Comparison of ENCODE assay signal across 8 mouse cellular contexts in genomic region chr5:149229619-149230339, GRCm38 (mm10). TPM values are rescaled to one million over a fixed set of nuclear protein-coding genes. Genes with fewer than 3 reads are reported as not detected.
A peak's percentile ranks its signal among the peaks of the same experiment; 100 is the strongest.
DNase-seq lines count a peak whose midpoint lies in the region; ATAC-seq lines count a peak whose summit lies in the region.

No protein-coding gene starts in this region.

- H3K4me1 ChIP-seq in heart, embryonic 10.5 days, result peaks cover 6% of the 10 kb centered on the region; the same call in 1 of the 2 replicates
- peaks cover 3% of the 10 kb centered on the region for H3K4me1 ChIP-seq in heart, embryonic 15.5 days (replicated peaks)

- H3K4me2 ChIP-seq in heart, embryonic 15.5 days, result peak overlapping the region; percentile 55

- no peaks in the 10 kb centered on the region for H3K36me3 ChIP-seq in heart, embryonic 10.5 days
- no peaks in the 10 kb centered on the region for H3K36me3 ChIP-seq in heart, embryonic 15.5 days

- DNase-seq in heart, embryonic 10.5 days (ENCODE audit: low spot score), result no peak
- no peak for DNase-seq in heart, adult 8-10 months (ENCODE audit: low spot score)
- peak; percentile 55 for DNase-seq in ES-CJ7 (ENCODE audit: low read depth, low spot score)
- peak; percentile 16 for DNase-seq in lung, postnatal 10 days
- DNase-seq in adrenal gland, postnatal 36 days, result no peak
- no peak for DNase-seq in ovary, postnatal 14 days (ENCODE audit: low spot score)

- peak; percentile 20; the same call in 1 of the 2 replicates for ATAC-seq in heart, embryonic 15.5 days (replicated peaks; ENCODE audit: insufficient number of reproducible peaks, insufficient read depth, low FRiP score, low read depth)
- no peak for ATAC-seq in monocyte, adult 5-6 weeks (replicated peaks; ENCODE audit: insufficient number of reproducible peaks, low FRiP score, low TSS enrichment, poor library complexity, severe bottlenecking)

- peak overlapping the region; percentile 66 for H3K4me3 ChIP-seq in heart, embryonic 10.5 days
- H3K4me3 ChIP-seq in heart, embryonic 15.5 days, result peak overlapping the region; percentile 54

- peak overlapping the region; percentile 95 for H3K27ac ChIP-seq in heart, embryonic 10.5 days
- H3K27ac ChIP-seq in heart, embryonic 15.5 days, result peak overlapping the region; percentile 86

- WGBS in heart, embryonic 10.5 days, result 73% methylated on average over 18 of the region's 18 CpGs
- WGBS in heart, embryonic 15.5 days, result 79% methylated on average over 18 of the region's 18 CpGs

- H3K27me3 ChIP-seq in heart, embryonic 10.5 days (ENCODE audit: insufficient read depth, poor library complexity, severe bottlenecking), result no peaks in the 10 kb centered on the region
- no peaks in the 10 kb centered on the region for H3K27me3 ChIP-seq in heart, embryonic 15.5 days

- no peaks in the 10 kb centered on the region for H3K9me3 ChIP-seq in heart, embryonic 10.5 days
- H3K9me3 ChIP-seq in heart, embryonic 15.5 days (replicated peaks), result no peaks in the 10 kb centered on the region

- peak overlapping the region; percentile 35 for H3K9ac ChIP-seq in heart, embryonic 15.5 days

RNA-seq across cellular contexts. Expression of gene Alox5ap, which starts 34.8 kb away (rescaled TPM):
- 4.3 and 4.5 TPM in 2 replicates for polyA plus RNA-seq in heart, embryonic 10.5 days (2016; fragmentation: Nextera tagmentation; extraction: Ambion mirVana)
- 10 to 100 TPM in 3 of 4 experiments, 1 to 10 TPM in 1; 7.2 to 27.9 (median 12.8) TPM for total RNA-seq in heart, adult 8-10 months (2022)
- polyA plus RNA-seq in heart, embryonic 15.5 days (2015; fragmentation: Nextera tagmentation; extraction: Ambion mirVana), result 6.7 and 14.6 TPM in 2 replicates
- 10 to 100 TPM; 15.1 to 15.8 TPM for total RNA-seq in adrenal gland, postnatal 36 days (2021)
- total RNA-seq in monocyte, adult 5-6 weeks (2017), result 440 to 1,079 TPM (median 1,051 TPM) in 3 replicates

RNA-seq across cellular contexts. Expression of gene Hmgb1, which starts 45.5 kb away (rescaled TPM):
- 757 and 1,068 TPM in 2 replicates for polyA plus RNA-seq in heart, embryonic 10.5 days (2016; fragmentation: Nextera tagmentation; extraction: Ambion mirVana)
- total RNA-seq in heart, adult 8-10 months (2022), result 10 to 100 TPM; 77.8 to 97.3 (median 89.0) TPM
- polyA plus RNA-seq in heart, embryonic 15.5 days (2015; fragmentation: Nextera tagmentation; extraction: Ambion mirVana), result 647 and 683 TPM in 2 replicates
- total RNA-seq in adrenal gland, postnatal 36 days (2021), result 100 to 1,000 TPM; 141 to 161 TPM
- 536 to 650 TPM (median 623 TPM) in 3 replicates for total RNA-seq in monocyte, adult 5-6 weeks (2017)

RNA-seq across cellular contexts. Expression of gene Uspl1, which starts 45.6 kb away (rescaled TPM):
- polyA plus RNA-seq in heart, embryonic 10.5 days (2016; fragmentation: Nextera tagmentation; extraction: Ambion mirVana), result 45.9 and 53.7 TPM in 2 replicates
- 10 to 100 TPM; 18.6 to 24.4 (median 21.0) TPM for total RNA-seq in heart, adult 8-10 months (2022)
- polyA plus RNA-seq in heart, embryonic 15.5 days (2015; fragmentation: Nextera tagmentation; extraction: Ambion mirVana), result 24.5 and 27.7 TPM in 2 replicates
- total RNA-seq in adrenal gland, postnatal 36 days (2021), result 10 to 100 TPM; 29.9 to 40.6 TPM
- total RNA-seq in monocyte, adult 5-6 weeks (2017), result 55.5 to 70.2 TPM (median 59.1 TPM) in 3 replicates

Comparison
In these comparisons a context has a peak if more than half of its experiments do, and no peak if none do; other contexts are left out.
1. DNase-seq: peak in ES-CJ7 (single experiment) and lung, postnatal 10 days (single experiment); none in heart, embryonic 10.5 days (single experiment), heart, adult 8-10 months (single experiment), adrenal gland, postnatal 36 days (0 of 2) and ovary, postnatal 14 days (single experiment).
2. RNA of gene Alox5ap, which starts 34.8 kb away (total RNA-seq): 440 to 1,079 TPM in monocyte, adult 5-6 weeks; 15.1 to 15.8 TPM in adrenal gland, postnatal 36 days and 7.2 to 27.9 TPM in heart, adult 8-10 months; every median in the first group is over 10 times any median in the second.